In the genomic region with DNA sequence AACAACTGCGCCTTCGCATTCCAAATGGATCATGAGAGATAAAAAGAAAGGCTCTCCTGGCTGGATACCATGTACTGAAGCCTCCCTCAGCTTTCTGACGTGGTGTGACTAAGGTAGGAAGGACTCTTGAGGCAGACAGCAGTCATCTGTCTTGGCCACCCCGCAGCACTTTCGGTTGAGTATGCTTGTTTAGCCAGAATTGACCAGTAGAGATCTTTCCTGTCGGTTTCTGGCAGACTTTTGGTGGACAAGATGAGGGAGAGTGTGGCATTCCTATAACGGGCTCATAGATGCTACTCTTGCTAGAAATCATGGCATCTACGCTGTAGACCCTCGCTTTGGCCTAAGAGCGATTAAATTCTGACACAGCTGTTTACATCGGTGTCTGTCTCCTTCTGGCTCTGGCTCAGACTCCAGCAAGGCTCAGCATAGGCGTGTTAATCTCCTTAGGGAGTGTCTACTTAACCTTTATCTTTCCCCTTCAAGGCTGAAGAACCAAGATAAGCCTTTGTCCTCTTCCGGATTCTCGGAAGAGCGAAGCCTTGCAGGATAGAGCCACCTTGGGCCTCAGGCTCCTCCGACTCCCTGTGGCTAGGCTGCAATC, we compare ENCODE assay signal across 11 mouse cellular contexts.
A peak's percentile ranks its signal among the peaks of the same experiment; 100 is the strongest.
DNase-seq lines count a peak whose midpoint lies in the region; ATAC-seq and TF ChIP-seq lines count a peak whose summit lies in the region.
"Had no signal": no experiment of that assay in that cellular context is flagged by ENCODE, and none has a peak within 500 bp of the region (broad histone marks: within the 10 kb centered on the region; RNA-seq: fewer than 3 reads in every experiment).

No protein-coding gene starts in this region.

- 57% methylated on average over 16 of the region's 16 CpGs for WGBS in kidney, postnatal 0 days
- WGBS in intestine, embryonic 15.5 days, result 52% methylated on average over 16 of the region's 16 CpGs

- no peaks in the 10 kb centered on the region for H3K27me3 ChIP-seq in kidney, postnatal 0 days (ENCODE audit: insufficient read depth, low read length)
- no peaks in the 10 kb centered on the region for H3K27me3 ChIP-seq in intestine, embryonic 15.5 days (replicated peaks)
- H3K27me3 ChIP-seq: embryonic facial prominence, embryonic 12.5 days had no signal

- H3K4me3 ChIP-seq in kidney, postnatal 0 days (replicated peaks; ENCODE audit: low read depth, low read length), result no peak overlapping the region
- H3K4me3 ChIP-seq in intestine, embryonic 15.5 days (replicated peaks), result no peak overlapping the region
- H3K4me3 ChIP-seq: embryonic facial prominence, embryonic 12.5 days; megakaryocyte, embryonic 14.5 days had no signal

- no peak overlapping the region for H3K4me2 ChIP-seq in kidney, postnatal 0 days (ENCODE audit: low read length)
- 0 out of 2 replicates have a peak overlapping the region, but pooled peaks have one; percentile 1 for H3K4me2 ChIP-seq in intestine, embryonic 15.5 days (replicated peaks)
- H3K4me2 ChIP-seq: embryonic facial prominence, embryonic 12.5 days had no signal

- no peaks in the 10 kb centered on the region for H3K36me3 ChIP-seq in kidney, postnatal 0 days (ENCODE audit: insufficient read depth, low read length)
- no peaks in the 10 kb centered on the region for H3K36me3 ChIP-seq in intestine, embryonic 15.5 days
- H3K36me3 ChIP-seq: embryonic facial prominence, embryonic 12.5 days had no signal

- no peaks in the 10 kb centered on the region for H3K9me3 ChIP-seq in kidney, postnatal 0 days (replicated peaks; ENCODE audit: low read length)
- no peaks in the 10 kb centered on the region for H3K9me3 ChIP-seq in intestine, embryonic 15.5 days
- H3K9me3 ChIP-seq: embryonic facial prominence, embryonic 12.5 days; megakaryocyte, embryonic 14.5 days had no signal

- H3K9ac ChIP-seq in kidney, postnatal 0 days (ENCODE audit: low read depth, low read length), result no peak overlapping the region
- H3K9ac ChIP-seq in intestine, embryonic 15.5 days, result no peak overlapping the region
- H3K9ac ChIP-seq: embryonic facial prominence, embryonic 12.5 days had no signal

- no peak overlapping the region for H3K27ac ChIP-seq in kidney, postnatal 0 days
- H3K27ac ChIP-seq in intestine, embryonic 15.5 days, result no peak overlapping the region
- H3K27ac ChIP-seq: embryonic facial prominence, embryonic 12.5 days had no signal

- no peak for ATAC-seq in kidney, postnatal 0 days (replicated peaks; ENCODE audit: low FRiP score, low read depth)
- peak; percentile 81 for ATAC-seq in intestine, embryonic 15.5 days
- no peak for ATAC-seq in erythroblast, adult 5-6 weeks (replicated peaks; ENCODE audit: low FRiP score, poor library complexity, severe bottlenecking)

- TF ChIP-seq CTCF in kidney, postnatal 0 days (IDR thresholded peaks at IDR 0.05; ENCODE audit: low read depth), result no peak

- DNase-seq in kidney, postnatal 0 days (ENCODE audit: low spot score), result peak; percentile 16
- DNase-seq in kidney, adult 8-10 months, result no peak
- DNase-seq in c-Kit-positive CD71-negative TER-119-negative erythroid progenitor cells, embryonic 14.5 days (ENCODE audit: low read depth), result peak; percentile 9
- peak; percentile 15 for DNase-seq in lung, postnatal 36 days
- no peak for DNase-seq in urinary bladder, postnatal 10 days (ENCODE audit: low spot score)
- DNase-seq in cerebellum, adult 18-20 months, result no peak
- DNase-seq: gastrocnemius, postnatal 25 days had no signal

- peaks cover 14% of the 10 kb centered on the region; the same call in 1 of the 2 replicates for H3K4me1 ChIP-seq in kidney, postnatal 0 days (replicated peaks; ENCODE audit: insufficient read depth, low read length)
- peaks cover 9% of the 10 kb centered on the region for H3K4me1 ChIP-seq in intestine, embryonic 15.5 days (replicated peaks)

Comparison
In these comparisons a context has a peak if more than half of its experiments do, and no peak if none do; other contexts are left out.
1. DNase-seq: peak in kidney, postnatal 0 days (single experiment), c-Kit-positive CD71-negative TER-119-negative erythroid progenitor cells, embryonic 14.5 days (single experiment) and lung, postnatal 36 days (single experiment); none in kidney, adult 8-10 months (0 of 2), urinary bladder, postnatal 10 days (single experiment) and cerebellum, adult 18-20 months (0 of 2).